In genomic region chr3:87117632-87118031, GRCm38 (mm10) we compare ENCODE assay signal across 11 mouse cellular contexts. TPM values are rescaled to one million over a fixed set of nuclear protein-coding genes. Genes with fewer than 3 reads are reported as not detected.
DNase-seq lines count a peak whose midpoint lies in the region; ATAC-seq lines count a peak whose summit lies in the region.
"Had no signal": no experiment of that assay in that cellular context is flagged by ENCODE, and none has a peak within 500 bp of the region (broad histone marks: within the 10 kb centered on the region; RNA-seq: fewer than 3 reads in every experiment).

No protein-coding gene starts in this region.

- no peak for ATAC-seq in midbrain, embryonic 15.5 days (replicated peaks)
- ATAC-seq in midbrain, embryonic 13.5 days: no peak
- ATAC-seq in lung, embryonic 16.5 days (ENCODE audit: low read depth): peak; percentile 63
- ATAC-seq in stomach, embryonic 16.5 days (ENCODE audit: insufficient read depth, low FRiP score): no peak

- no peak overlapping the region for H3K4me2 ChIP-seq in midbrain, embryonic 15.5 days
- no peak overlapping the region for H3K4me2 ChIP-seq in midbrain, embryonic 13.5 days (replicated peaks)
- H3K4me2 ChIP-seq in lung, embryonic 16.5 days (ENCODE audit: low read depth, low read length): no peak overlapping the region
- H3K4me2 ChIP-seq in stomach, embryonic 16.5 days (ENCODE audit: low read depth, low read length): no peak overlapping the region

- H3K9me3 ChIP-seq in heart, embryonic 10.5 days: no peaks in the 10 kb centered on the region
- H3K9me3 ChIP-seq in midbrain, embryonic 15.5 days: no peaks in the 10 kb centered on the region
- no peaks in the 10 kb centered on the region for H3K9me3 ChIP-seq in midbrain, embryonic 13.5 days
- no peaks in the 10 kb centered on the region for H3K9me3 ChIP-seq in lung, embryonic 16.5 days (ENCODE audit: control insufficient read depth, low read length)
- no peaks in the 10 kb centered on the region for H3K9me3 ChIP-seq in stomach, embryonic 16.5 days (replicated peaks; ENCODE audit: control insufficient read depth, low read length)

- H3K27ac ChIP-seq in heart, embryonic 10.5 days: peak overlapping the region; percentile 52; the same call in 1 of the 2 replicates
- 0 out of 2 replicates have a peak overlapping the region, but pooled peaks have one; percentile 22 for H3K27ac ChIP-seq in midbrain, embryonic 15.5 days
- no peak overlapping the region for H3K27ac ChIP-seq in midbrain, embryonic 13.5 days
- H3K27ac ChIP-seq in lung, embryonic 16.5 days (ENCODE audit: low read length): no peak overlapping the region
- peak overlapping the region; percentile 50; the same call in 1 of the 2 replicates for H3K27ac ChIP-seq in stomach, embryonic 16.5 days (ENCODE audit: low read length)

- DNase-seq in heart, embryonic 10.5 days (ENCODE audit: low spot score): no peak
- no peak for DNase-seq in heart, adult 9 months (ENCODE audit: low spot score in 2 of 2)
- no peak for DNase-seq in right cerebral cortex, adult 2 months (ENCODE audit: low spot score in 2 of 2)
- DNase-seq in cerebellum, postnatal 36 days: no peak
- DNase-seq: cerebellum, postnatal 14 days; layer of hippocampus, adult 9-11 months had no signal

- 36% methylated on average over 12 of the region's 12 CpGs for WGBS in heart, embryonic 10.5 days
- 81% methylated on average over 12 of the region's 12 CpGs for WGBS in midbrain, embryonic 15.5 days
- WGBS in midbrain, embryonic 13.5 days: 91% methylated on average over 12 of the region's 12 CpGs
- 49% methylated on average over 12 of the region's 12 CpGs for WGBS in lung, embryonic 16.5 days
- WGBS in stomach, embryonic 16.5 days: 63% methylated on average over 12 of the region's 12 CpGs

- H3K36me3 ChIP-seq in heart, embryonic 10.5 days: peaks cover 24% of the 10 kb centered on the region
- no peaks in the 10 kb centered on the region for H3K36me3 ChIP-seq in midbrain, embryonic 15.5 days (replicated peaks)
- H3K36me3 ChIP-seq in midbrain, embryonic 13.5 days: no peaks in the 10 kb centered on the region
- 0 out of 2 replicates have a peak, but pooled peaks cover 9% of the 10 kb centered on the region for H3K36me3 ChIP-seq in lung, embryonic 16.5 days (ENCODE audit: control insufficient read depth, insufficient read depth, low read length)
- H3K36me3 ChIP-seq in stomach, embryonic 16.5 days (ENCODE audit: control insufficient read depth, insufficient read depth, low read length): no peaks in the 10 kb centered on the region

- H3K27me3 ChIP-seq in heart, embryonic 10.5 days (ENCODE audit: insufficient read depth, poor library complexity, severe bottlenecking): no peaks in the 10 kb centered on the region
- no peaks in the 10 kb centered on the region for H3K27me3 ChIP-seq in midbrain, embryonic 15.5 days (replicated peaks)
- H3K27me3 ChIP-seq in midbrain, embryonic 13.5 days: no peaks in the 10 kb centered on the region
- H3K27me3 ChIP-seq in lung, embryonic 16.5 days (ENCODE audit: control insufficient read depth, insufficient read depth, low read depth, low read length): no peaks in the 10 kb centered on the region
- no peaks in the 10 kb centered on the region for H3K27me3 ChIP-seq in stomach, embryonic 16.5 days (ENCODE audit: control insufficient read depth, insufficient read depth, low read length)

- H3K4me3 ChIP-seq in heart, embryonic 10.5 days: no peak overlapping the region
- no peak overlapping the region for H3K4me3 ChIP-seq in midbrain, embryonic 15.5 days
- H3K4me3 ChIP-seq in midbrain, embryonic 13.5 days (replicated peaks): no peak overlapping the region
- H3K4me3 ChIP-seq in lung, embryonic 16.5 days (ENCODE audit: low read length): no peak overlapping the region
- H3K4me3 ChIP-seq in stomach, embryonic 16.5 days (replicated peaks; ENCODE audit: low read length): no peak overlapping the region
- H3K4me3 ChIP-seq: megakaryocyte, embryonic 14.5 days had no signal

- peaks cover 67% of the 10 kb centered on the region for H3K4me1 ChIP-seq in heart, embryonic 10.5 days
- H3K4me1 ChIP-seq in midbrain, embryonic 15.5 days: peaks cover 20% of the 10 kb centered on the region
- peaks cover 20% of the 10 kb centered on the region for H3K4me1 ChIP-seq in midbrain, embryonic 13.5 days (replicated peaks)
- H3K4me1 ChIP-seq in lung, embryonic 16.5 days (replicated peaks; ENCODE audit: control insufficient read depth, insufficient read depth, low read length): peaks cover 16% of the 10 kb centered on the region
- H3K4me1 ChIP-seq in stomach, embryonic 16.5 days (ENCODE audit: control insufficient read depth, insufficient read depth, low read length): peaks cover 36% of the 10 kb centered on the region

- H3K9ac ChIP-seq in midbrain, embryonic 15.5 days: no peak overlapping the region
- H3K9ac ChIP-seq in midbrain, embryonic 13.5 days (replicated peaks): no peak overlapping the region
- no peak overlapping the region for H3K9ac ChIP-seq in lung, embryonic 16.5 days (ENCODE audit: low read length)
- H3K9ac ChIP-seq in stomach, embryonic 16.5 days (ENCODE audit: low read length): no peak overlapping the region

RNA-seq across cellular contexts. Expression of gene Kirrel, which starts 56.9 kb away (rescaled TPM):
- polyA plus RNA-seq in heart, embryonic 10.5 days (2016; fragmentation: Nextera tagmentation; extraction: Ambion mirVana): 17.9 and 27.9 TPM in 2 replicates
- 7.4 and 8.3 TPM in 2 replicates for polyA plus RNA-seq in midbrain, embryonic 15.5 days (2015; fragmentation: Nextera tagmentation; extraction: Ambion mirVana)
- polyA plus RNA-seq in midbrain, embryonic 13.5 days (2015; fragmentation: Nextera tagmentation; extraction: Ambion mirVana): 8.4 and 10.1 TPM in 2 replicates
- polyA plus RNA-seq in lung, embryonic 16.5 days (2015; fragmentation: Nextera tagmentation; extraction: Ambion mirVana): 13.2 and 14.2 TPM in 2 replicates
- polyA plus RNA-seq in stomach, embryonic 16.5 days (2015; fragmentation: Nextera tagmentation; extraction: Ambion mirVana): 9.6 and 11.0 TPM in 2 replicates

Comparison
In these comparisons a context has a peak if more than half of its experiments do, and no peak if none do; other contexts are left out.
1. H3K27ac ChIP-seq: peak in heart, embryonic 10.5 days (single experiment), midbrain, embryonic 15.5 days (single experiment) and stomach, embryonic 16.5 days (single experiment); none in midbrain, embryonic 13.5 days (single experiment) and lung, embryonic 16.5 days (single experiment).